Mouse (Mus musculus) small intestine, adult 10 weeks (tissue): ENCODE results near the gene Adgrg7. TPM values are rescaled to one million over a fixed set of nuclear protein-coding genes. Genes with fewer than 3 reads are reported as not detected.

Experiments
- polyA plus RNA-seq: library from polyadenylated mRNA; stranded (reverse); fragments of 350-450 nt; fragmentation: Illumina TruSeq; extraction: RNeasy Lipid Tissue Mini Kit (QIAGEN cat#74804); gene quantifications from one replicate; pipeline ENCODE4 v1.2.3, GENCODE M21; 2014; ENCODE audit warnings: low replicate concordance

Gene Adgrg7
- polyA plus RNA-seq: 684 TPM

GRCm38 (mm10) chr16:56795481-56796139, at the start of gene Adgrg7:
Gene Adgrg7, minus strand, starts transcription at chr16:56795855.

GRCm38 (mm10) chr16:56717224-56718200, 78.1 kb downstream of the Adgrg7 start, which contains the start of gene Tfg:
Gene Tfg, minus strand, starts transcription at chr16:56717450.

Other genes starting within 250 kb of the Adgrg7 start
- gene Tfg, start 78.4 kb downstream of the Adgrg7 start, polyA plus RNA-seq: 1,693 TPM
- gene Tmem45a, start 90.3 kb upstream of the Adgrg7 start, polyA plus RNA-seq: 1.6 TPM
- gene Lnp1, start 132.2 kb upstream of the Adgrg7 start, polyA plus RNA-seq: not detected